Mouse (Mus musculus): Measurements from ENCODE around the gene Dgcr2. TPM values are rescaled to one million over a fixed set of nuclear protein-coding genes. Genes with fewer than 3 reads are reported as not detected.

Gene Dgcr2
- polyA plus RNA-seq, 1 experiment, result 42.8 TPM

- Histone ChIP-seq H3K36me3 (ENCODE audit: control insufficient read depth, insufficient read depth) (no peaks in the 10 kb centered on the region), H3K4me2 (ENCODE audit: low read depth) (no peak overlapping the region), H3ac (ENCODE audit: control insufficient read depth, insufficient read length) (no peak overlapping the region), H3K79me2 (ENCODE audit: control insufficient read depth, insufficient read depth) (no peaks in the 10 kb centered on the region), H3K27me3 (ENCODE audit: control insufficient read depth, insufficient read depth, insufficient read length) (peaks cover 50% of the 10 kb centered on the region), H3K4me3 (no peak overlapping the region)
- no peak for TF ChIP-seq MYOG (IDR thresholded peaks at IDR 0.05; ENCODE audit: control insufficient read depth in 1 of 3, insufficient read depth in 1 of 3, insufficient read length in 2 of 3, low read depth in 2 of 3)
- TF ChIP-seq MYOD1 (IDR thresholded peaks at IDR 0.05; ENCODE audit: control insufficient read depth in 1 of 3, insufficient read length in 2 of 3, low read depth in 2 of 3), result no peak
- TF ChIP-seq TCF12 (IDR thresholded peaks at IDR 0.05; ENCODE audit: insufficient read depth, poor library complexity, severe bottlenecking), result no peak
- TF ChIP-seq MAX (IDR thresholded peaks at IDR 0.05; ENCODE audit: low read depth), result no peak
- TF ChIP-seq USF1 (IDR thresholded peaks at IDR 0.05; ENCODE audit: low read depth), result no peak
- no peak for TF ChIP-seq E2F4 (IDR thresholded peaks at IDR 0.05; ENCODE audit: insufficient read depth)
- TF ChIP-seq POLR2AphosphoS2 (IDR thresholded peaks at IDR 0.05; ENCODE audit: insufficient read length, low read depth), result no peak
- TF ChIP-seq POLR2A (IDR thresholded peaks at IDR 0.05; ENCODE audit: insufficient read length, low read depth), result no peak
- TF ChIP-seq SRF (IDR thresholded peaks at IDR 0.05; ENCODE audit: control insufficient read depth, insufficient read length, low read depth), result no peak
- TF ChIP-seq CEBPB (IDR thresholded peaks at IDR 0.05; ENCODE audit: insufficient read depth, poor library complexity, severe bottlenecking), result no peak
- TF ChIP-seq REST (IDR thresholded peaks at IDR 0.05; ENCODE audit: insufficient read depth, insufficient read length), result no peak
- TF ChIP-seq TCF3 (IDR thresholded peaks at IDR 0.05; ENCODE audit: insufficient read length, low read depth), result no peak
Measured at GRCm38 (mm10) chr16:17938187-17938586, 39.8 kb upstream of the Dgcr2 start.

DNA sequence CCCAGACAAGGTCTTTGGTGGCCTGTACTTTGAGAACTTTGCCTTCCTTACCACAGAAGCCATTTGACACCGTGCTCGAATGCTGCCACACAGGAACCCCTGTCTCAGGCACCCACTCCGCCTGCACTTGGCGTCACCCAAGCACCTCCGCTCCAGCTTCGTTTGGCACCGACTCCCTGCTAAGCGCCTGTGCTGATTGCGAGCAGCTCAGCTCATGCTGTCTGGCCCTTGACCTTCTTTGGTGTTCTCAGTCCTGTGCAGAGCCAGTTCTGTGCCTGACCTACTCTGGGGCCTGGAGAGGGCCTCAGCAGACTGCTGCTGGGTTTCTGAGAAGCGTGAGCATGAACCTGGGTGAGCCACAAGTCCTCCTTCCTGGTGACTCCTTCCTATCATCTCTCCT lies 38.4 kb upstream of the Dgcr2 start:
- H3K27me3 ChIP-seq (ENCODE audit: control insufficient read depth, insufficient read depth, insufficient read length), result peaks cover 52% of the 10 kb centered on the region

DNA sequence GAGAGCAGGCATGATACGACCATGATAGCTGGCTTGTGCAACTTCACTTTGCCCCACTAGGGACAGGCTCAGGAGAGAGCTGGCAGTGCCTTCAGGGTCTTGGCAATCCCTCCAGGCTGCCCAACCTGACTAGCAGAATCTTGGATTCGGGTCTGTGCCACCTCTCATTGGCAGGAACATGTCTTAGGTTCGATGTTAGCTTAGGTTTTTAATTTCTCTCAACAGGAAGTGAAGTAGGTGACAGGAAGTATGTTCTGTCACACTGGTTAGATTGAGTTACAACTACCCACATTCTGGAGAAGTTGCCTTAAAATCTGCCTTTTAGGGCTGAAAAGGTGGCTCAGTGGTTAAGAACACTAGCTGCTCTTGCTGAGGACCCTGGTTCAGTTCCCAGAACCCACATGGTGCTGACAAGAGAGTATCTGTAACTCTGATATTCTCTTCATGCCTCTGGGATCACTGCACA lies 36.1 kb upstream of the Dgcr2 start:
- H3K79me2 ChIP-seq (ENCODE audit: control insufficient read depth, insufficient read depth), result no peaks in the 10 kb centered on the region
- H3K36me3 ChIP-seq (ENCODE audit: control insufficient read depth, insufficient read depth), result no peaks in the 10 kb centered on the region
- no peak overlapping the region for H3K4me2 ChIP-seq (ENCODE audit: low read depth)
- no peak overlapping the region for H3K4me3 ChIP-seq
- H3ac ChIP-seq (ENCODE audit: control insufficient read depth, insufficient read length), result no peak overlapping the region
- peaks cover 57% of the 10 kb centered on the region for H3K27me3 ChIP-seq (ENCODE audit: control insufficient read depth, insufficient read depth, insufficient read length)
- TF ChIP-seq CEBPB (IDR thresholded peaks at IDR 0.05; ENCODE audit: insufficient read depth, poor library complexity, severe bottlenecking) (no peak), MYOD1 (IDR thresholded peaks at IDR 0.05; ENCODE audit: control insufficient read depth in 1 of 3, insufficient read length in 2 of 3, low read depth in 2 of 3) (no peak), SRF (IDR thresholded peaks at IDR 0.05; ENCODE audit: control insufficient read depth, insufficient read length, low read depth) (no peak), POLR2A (IDR thresholded peaks at IDR 0.05; ENCODE audit: insufficient read length, low read depth) (no peak), POLR2AphosphoS2 (IDR thresholded peaks at IDR 0.05; ENCODE audit: insufficient read length, low read depth) (no peak), MYOG (IDR thresholded peaks at IDR 0.05; ENCODE audit: control insufficient read depth in 1 of 3, insufficient read depth in 1 of 3, insufficient read length in 2 of 3, low read depth in 2 of 3) (no peak), MAX (IDR thresholded peaks at IDR 0.05; ENCODE audit: low read depth) (no peak), USF1 (IDR thresholded peaks at IDR 0.05; ENCODE audit: low read depth) (no peak), E2F4 (IDR thresholded peaks at IDR 0.05; ENCODE audit: insufficient read depth) (no peak), TCF3 (IDR thresholded peaks at IDR 0.05; ENCODE audit: insufficient read length, low read depth) (no peak), TCF12 (IDR thresholded peaks at IDR 0.05; ENCODE audit: insufficient read depth, poor library complexity, severe bottlenecking) (no peak)

More for the DNA sequence above, 38.4 kb upstream of the Dgcr2 start:
- Histone ChIP-seq H3K4me3 (no peak overlapping the region), H3K79me2 (ENCODE audit: control insufficient read depth, insufficient read depth) (no peaks in the 10 kb centered on the region), H3K36me3 (ENCODE audit: control insufficient read depth, insufficient read depth) (no peaks in the 10 kb centered on the region), H3ac (ENCODE audit: control insufficient read depth, insufficient read length) (no peak overlapping the region), H3K4me2 (ENCODE audit: low read depth) (no peak overlapping the region)
- TF ChIP-seq MYOD1 (IDR thresholded peaks at IDR 0.05; ENCODE audit: control insufficient read depth in 1 of 3, insufficient read length in 2 of 3, low read depth in 2 of 3), result no peak
- no peak for TF ChIP-seq POLR2A (IDR thresholded peaks at IDR 0.05; ENCODE audit: insufficient read length, low read depth)
- TF ChIP-seq E2F4 (IDR thresholded peaks at IDR 0.05; ENCODE audit: insufficient read depth), result no peak
- no peak for TF ChIP-seq MYOG (IDR thresholded peaks at IDR 0.05; ENCODE audit: control insufficient read depth in 1 of 3, insufficient read depth in 1 of 3, insufficient read length in 2 of 3, low read depth in 2 of 3)
- no peak for TF ChIP-seq MAX (IDR thresholded peaks at IDR 0.05; ENCODE audit: low read depth)
- no peak for TF ChIP-seq TCF12 (IDR thresholded peaks at IDR 0.05; ENCODE audit: insufficient read depth, poor library complexity, severe bottlenecking)
- TF ChIP-seq POLR2AphosphoS2 (IDR thresholded peaks at IDR 0.05; ENCODE audit: insufficient read length, low read depth), result no peak
- TF ChIP-seq REST (IDR thresholded peaks at IDR 0.05; ENCODE audit: insufficient read depth, insufficient read length), result no peak
- TF ChIP-seq CEBPB (IDR thresholded peaks at IDR 0.05; ENCODE audit: insufficient read depth, poor library complexity, severe bottlenecking), result no peak
- TF ChIP-seq TCF3 (IDR thresholded peaks at IDR 0.05; ENCODE audit: insufficient read length, low read depth), result no peak
- TF ChIP-seq USF1 (IDR thresholded peaks at IDR 0.05; ENCODE audit: low read depth), result no peak
- TF ChIP-seq SRF (IDR thresholded peaks at IDR 0.05; ENCODE audit: control insufficient read depth, insufficient read length, low read depth), result no peak

GRCm38 (mm10) chr16:17933594-17934444 lies 35.5 kb upstream of the Dgcr2 start:
- Histone ChIP-seq H3ac (ENCODE audit: control insufficient read depth, insufficient read length) (no peak overlapping the region), H3K27me3 (ENCODE audit: control insufficient read depth, insufficient read depth, insufficient read length) (peaks cover 57% of the 10 kb centered on the region), H3K79me2 (ENCODE audit: control insufficient read depth, insufficient read depth) (no peaks in the 10 kb centered on the region), H3K36me3 (ENCODE audit: control insufficient read depth, insufficient read depth) (no peaks in the 10 kb centered on the region), H3K4me3 (no peak overlapping the region), H3K4me2 (ENCODE audit: low read depth) (no peak overlapping the region)
- TF ChIP-seq REST (IDR thresholded peaks at IDR 0.05; ENCODE audit: insufficient read depth, insufficient read length), result no peak
- TF ChIP-seq MAX (IDR thresholded peaks at IDR 0.05; ENCODE audit: low read depth), result no peak
- TF ChIP-seq POLR2AphosphoS2 (IDR thresholded peaks at IDR 0.05; ENCODE audit: insufficient read length, low read depth), result no peak
- no peak for TF ChIP-seq SRF (IDR thresholded peaks at IDR 0.05; ENCODE audit: control insufficient read depth, insufficient read length, low read depth)
- TF ChIP-seq POLR2A (IDR thresholded peaks at IDR 0.05; ENCODE audit: insufficient read length, low read depth), result no peak
- TF ChIP-seq CEBPB (IDR thresholded peaks at IDR 0.05; ENCODE audit: insufficient read depth, poor library complexity, severe bottlenecking), result no peak
- TF ChIP-seq MYOD1 (IDR thresholded peaks at IDR 0.05; ENCODE audit: control insufficient read depth in 1 of 3, insufficient read length in 2 of 3, low read depth in 2 of 3), result no peak
- TF ChIP-seq TCF12 (IDR thresholded peaks at IDR 0.05; ENCODE audit: insufficient read depth, poor library complexity, severe bottlenecking), result no peak
- no peak for TF ChIP-seq USF1 (IDR thresholded peaks at IDR 0.05; ENCODE audit: low read depth)
- no peak for TF ChIP-seq E2F4 (IDR thresholded peaks at IDR 0.05; ENCODE audit: insufficient read depth)
- no peak for TF ChIP-seq MYOG (IDR thresholded peaks at IDR 0.05; ENCODE audit: control insufficient read depth in 1 of 3, insufficient read depth in 1 of 3, insufficient read length in 2 of 3, low read depth in 2 of 3)
- TF ChIP-seq TCF3 (IDR thresholded peaks at IDR 0.05; ENCODE audit: insufficient read length, low read depth), result no peak
